Mouse (Mus musculus): ENCODE data around the gene Spns2. TPM values are rescaled to one million over a fixed set of nuclear protein-coding genes. Genes with fewer than 3 reads are reported as not detected.

Spns2 gene
- polyA plus RNA-seq, 1 experiment from 2014 or later: 8.7 TPM

GRCm38 (mm10) chr11:72481313-72481712, 8.4 kb downstream of the Spns2 start:
- H3K27me3 ChIP-seq: no peaks in the 10 kb centered on the region
- ATAC-seq (replicated peaks): no peak
- 89% methylated on average over 5 of the region's 5 CpGs for WGBS
- H3K9me3 ChIP-seq: no peaks in the 10 kb centered on the region
- no peak overlapping the region for H3K4me3 ChIP-seq
- H3K36me3 ChIP-seq: no peaks in the 10 kb centered on the region
- H3K9ac ChIP-seq (replicated peaks): no peak overlapping the region
- H3K27ac ChIP-seq (replicated peaks): no peak overlapping the region
- H3K4me1 ChIP-seq: peaks cover 19% of the 10 kb centered on the region
- no peak overlapping the region for H3K4me2 ChIP-seq (replicated peaks)

- Histone ChIP-seq H3K27me3 (no peaks in the 10 kb centered on the region), H3K9me3 (no peaks in the 10 kb centered on the region), H3K9ac (replicated peaks) (no peak overlapping the region), H3K4me2 (replicated peaks) (no peak overlapping the region), H3K4me3 (no peak overlapping the region), H3K27ac (replicated peaks) (no peak overlapping the region), H3K4me1 (peaks cover 1% of the 10 kb centered on the region), H3K36me3 (no peaks in the 10 kb centered on the region)
- ATAC-seq (replicated peaks): no peak
- WGBS: 87% methylated on average over 2 of the region's 2 CpGs
Measured at GRCm38 (mm10) chr11:72479499-72479898, 10.2 kb downstream of the Spns2 start.

DNA sequence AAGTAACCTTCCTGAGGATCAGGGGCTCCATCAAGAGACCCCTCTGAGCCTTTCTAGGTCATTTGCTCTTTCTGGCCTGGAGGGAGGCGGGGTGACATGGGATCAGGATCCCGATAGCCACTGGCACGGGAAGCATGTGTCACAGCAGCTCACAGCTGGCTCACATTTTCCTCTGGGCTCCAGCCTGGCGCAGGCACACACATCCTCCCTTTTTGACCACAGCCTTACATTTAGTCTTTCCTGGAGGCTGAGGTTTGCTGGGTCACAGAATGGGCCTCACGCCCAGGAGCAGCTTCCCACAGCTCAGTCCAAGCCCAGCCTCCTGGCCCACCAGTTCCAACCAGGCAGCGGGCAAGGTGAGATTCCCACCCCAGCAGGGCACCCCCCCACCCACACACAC, 11.5 kb downstream of the Spns2 start:
- no peak for ATAC-seq (replicated peaks)
- H3K27ac ChIP-seq (replicated peaks): no peak overlapping the region
- WGBS: 78% methylated on average over 6 of the region's 6 CpGs
- no peak overlapping the region for H3K9ac ChIP-seq (replicated peaks)
- H3K4me3 ChIP-seq: no peak overlapping the region
- H3K4me1 ChIP-seq: no peaks in the 10 kb centered on the region
- no peaks in the 10 kb centered on the region for H3K9me3 ChIP-seq
- H3K36me3 ChIP-seq: no peaks in the 10 kb centered on the region
- no peak overlapping the region for H3K4me2 ChIP-seq (replicated peaks)
- no peaks in the 10 kb centered on the region for H3K27me3 ChIP-seq

DNA sequence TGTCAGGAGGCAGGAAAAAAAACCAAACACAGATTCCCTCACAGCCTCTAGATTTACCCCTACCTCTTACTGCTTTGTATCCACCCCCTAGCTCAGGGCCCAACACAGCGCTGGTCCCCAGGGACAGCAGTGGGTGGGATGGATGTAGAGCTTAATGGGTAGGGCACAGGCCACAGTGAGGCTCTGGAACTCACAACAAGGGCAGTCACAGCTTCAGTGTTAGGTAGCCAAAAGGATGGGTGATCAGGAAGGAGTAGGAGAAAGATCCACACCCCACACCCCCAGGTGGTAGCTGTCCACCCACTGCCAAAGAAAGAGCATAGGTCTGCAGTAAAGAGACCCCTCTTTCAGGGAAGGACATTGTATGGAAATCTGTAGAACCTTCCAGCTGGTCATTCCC, 12.1 kb downstream of the Spns2 start:
- Histone ChIP-seq H3K9me3 (no peaks in the 10 kb centered on the region), H3K4me3 (no peak overlapping the region), H3K4me2 (replicated peaks) (no peak overlapping the region), H3K27ac (replicated peaks) (no peak overlapping the region), H3K27me3 (no peaks in the 10 kb centered on the region), H3K36me3 (no peaks in the 10 kb centered on the region), H3K9ac (replicated peaks) (no peak overlapping the region), H3K4me1 (no peaks in the 10 kb centered on the region)
- WGBS: 80% methylated on average over 1 of the region's 1 CpGs
- ATAC-seq (replicated peaks): no peak

DNA sequence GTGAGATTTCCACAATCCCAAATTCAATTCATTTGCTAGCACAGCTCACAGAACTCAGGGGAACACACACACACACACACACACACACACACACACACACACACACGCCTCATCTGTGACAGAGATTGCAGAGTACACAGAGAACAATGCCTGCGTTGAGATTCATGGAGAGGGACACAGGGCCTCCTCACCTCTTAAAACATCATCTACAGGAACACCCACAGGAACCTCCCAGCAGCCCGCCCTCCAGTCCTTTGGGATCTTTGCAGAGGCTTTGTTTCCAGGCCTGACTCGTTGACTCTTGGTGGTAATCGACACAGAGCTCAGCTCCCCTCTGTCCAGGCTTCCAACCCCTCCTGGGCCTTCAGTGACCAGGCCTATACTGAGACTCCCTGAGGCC, 12.5 kb downstream of the Spns2 start:
- no peaks in the 10 kb centered on the region for H3K27me3 ChIP-seq
- 44% methylated on average over 5 of the region's 5 CpGs for WGBS
- no peaks in the 10 kb centered on the region for H3K36me3 ChIP-seq
- no peak overlapping the region for H3K4me2 ChIP-seq (replicated peaks)
- no peaks in the 10 kb centered on the region for H3K4me1 ChIP-seq
- ATAC-seq (replicated peaks): no peak
- H3K4me3 ChIP-seq: no peak overlapping the region
- H3K9me3 ChIP-seq: no peaks in the 10 kb centered on the region
- H3K9ac ChIP-seq (replicated peaks): no peak overlapping the region
- no peak overlapping the region for H3K27ac ChIP-seq (replicated peaks)

GRCm38 (mm10) chr11:72476074-72476625, 13.6 kb downstream of the Spns2 start:
- H3K27ac ChIP-seq (replicated peaks): no peak overlapping the region
- no peak overlapping the region for H3K4me2 ChIP-seq (replicated peaks)
- no peaks in the 10 kb centered on the region for H3K4me1 ChIP-seq
- no peak overlapping the region for H3K4me3 ChIP-seq
- H3K27me3 ChIP-seq: no peaks in the 10 kb centered on the region
- 84% methylated on average over 7 of the region's 7 CpGs for WGBS
- ATAC-seq (replicated peaks): no peak
- H3K36me3 ChIP-seq: no peaks in the 10 kb centered on the region
- no peaks in the 10 kb centered on the region for H3K9me3 ChIP-seq
- H3K9ac ChIP-seq (replicated peaks): no peak overlapping the region

DNA sequence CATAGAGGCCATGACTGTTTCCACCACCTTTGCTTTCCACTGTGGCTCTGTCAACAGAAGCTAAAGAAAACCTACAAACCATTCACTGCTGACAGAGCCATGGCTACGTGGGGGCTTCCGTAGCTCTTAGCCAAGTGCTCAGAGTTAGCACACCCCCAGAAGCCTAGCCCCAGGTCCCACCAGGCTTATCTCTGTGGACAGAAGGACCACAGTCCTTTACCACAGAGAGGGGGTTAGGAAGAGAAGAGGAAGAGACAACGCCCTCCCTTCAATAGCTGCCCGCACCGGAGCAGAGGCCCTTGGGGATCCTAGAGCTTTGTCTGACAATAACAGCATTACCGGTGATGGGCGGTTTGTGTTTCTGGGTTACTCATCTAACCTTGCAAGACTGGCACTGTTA, 14.3 kb downstream of the Spns2 start:
- ATAC-seq (replicated peaks): no peak
- Histone ChIP-seq H3K4me2 (replicated peaks) (no peak overlapping the region), H3K27me3 (no peaks in the 10 kb centered on the region), H3K4me1 (no peaks in the 10 kb centered on the region), H3K27ac (replicated peaks) (no peak overlapping the region), H3K4me3 (no peak overlapping the region), H3K9me3 (no peaks in the 10 kb centered on the region), H3K9ac (replicated peaks) (no peak overlapping the region), H3K36me3 (no peaks in the 10 kb centered on the region)
- 90% methylated on average over 7 of the region's 7 CpGs for WGBS

GRCm38 (mm10) chr11:72474926-72475325, 14.8 kb downstream of the Spns2 start:
- no peaks in the 10 kb centered on the region for H3K4me1 ChIP-seq
- no peak overlapping the region for H3K4me3 ChIP-seq
- H3K27me3 ChIP-seq: no peaks in the 10 kb centered on the region
- no peak overlapping the region for H3K4me2 ChIP-seq (replicated peaks)
- H3K36me3 ChIP-seq: no peaks in the 10 kb centered on the region
- no peaks in the 10 kb centered on the region for H3K9me3 ChIP-seq
- ATAC-seq (replicated peaks): no peak
- 88% methylated on average over 3 of the region's 3 CpGs for WGBS
- H3K9ac ChIP-seq (replicated peaks): no peak overlapping the region
- H3K27ac ChIP-seq (replicated peaks): no peak overlapping the region

DNA sequence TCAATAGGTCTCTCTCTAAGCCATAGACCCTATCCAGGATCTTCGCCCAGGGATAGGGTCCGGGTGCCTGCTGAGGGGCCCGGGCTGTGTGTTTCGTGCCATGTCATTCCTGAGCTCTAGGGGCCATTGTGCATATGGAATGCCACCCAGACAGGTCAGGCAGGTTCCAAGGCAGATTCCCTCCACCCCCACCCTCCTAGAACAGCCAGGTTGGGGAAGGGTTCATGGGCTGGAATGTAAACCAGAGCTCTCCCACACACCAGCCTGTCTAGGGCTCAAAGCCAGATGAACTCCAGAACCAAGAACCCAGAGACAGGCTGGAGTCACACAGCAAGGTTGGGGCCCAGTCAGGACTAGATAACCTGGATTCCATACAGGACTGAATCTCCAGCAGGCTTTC, 16.2 kb downstream of the Spns2 start:
- Histone ChIP-seq H3K36me3 (no peaks in the 10 kb centered on the region), H3K4me1 (peaks cover 9% of the 10 kb centered on the region), H3K27me3 (no peaks in the 10 kb centered on the region), H3K4me2 (replicated peaks) (no peak overlapping the region), H3K9ac (replicated peaks) (no peak overlapping the region), H3K27ac (replicated peaks) (no peak overlapping the region), H3K9me3 (no peaks in the 10 kb centered on the region), H3K4me3 (no peak overlapping the region)
- no peak for ATAC-seq (replicated peaks)
- 92% methylated on average over 4 of the region's 4 CpGs for WGBS

DNA sequence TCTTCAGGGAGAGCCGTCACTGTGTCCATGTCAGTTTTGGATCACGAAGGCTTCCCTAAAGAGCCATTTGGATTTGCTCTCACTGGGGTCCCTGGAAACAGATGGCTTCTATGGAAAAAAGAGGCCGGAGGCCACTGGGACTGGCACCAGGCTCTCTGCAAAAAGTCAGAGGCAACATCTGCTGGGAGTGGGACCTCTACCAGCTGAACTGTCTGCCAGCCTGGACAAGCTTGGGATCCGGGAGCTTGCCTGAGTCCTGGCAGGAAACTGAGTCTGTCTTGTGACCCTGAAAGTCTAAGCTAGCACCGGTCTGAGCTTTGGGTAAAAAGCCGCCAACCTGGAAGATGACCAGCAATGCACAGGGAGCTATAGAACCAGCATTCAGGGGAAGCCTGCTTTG, 18.3 kb downstream of the Spns2 start:
- Histone ChIP-seq H3K4me3 (no peak overlapping the region), H3K4me2 (replicated peaks) (no peak overlapping the region), H3K9me3 (no peaks in the 10 kb centered on the region), H3K9ac (replicated peaks) (no peak overlapping the region), H3K27me3 (no peaks in the 10 kb centered on the region), H3K4me1 (peaks cover 9% of the 10 kb centered on the region), H3K36me3 (no peaks in the 10 kb centered on the region), H3K27ac (replicated peaks) (no peak overlapping the region)
- 83% methylated on average over 6 of the region's 6 CpGs for WGBS
- no peak for ATAC-seq (replicated peaks)

DNA sequence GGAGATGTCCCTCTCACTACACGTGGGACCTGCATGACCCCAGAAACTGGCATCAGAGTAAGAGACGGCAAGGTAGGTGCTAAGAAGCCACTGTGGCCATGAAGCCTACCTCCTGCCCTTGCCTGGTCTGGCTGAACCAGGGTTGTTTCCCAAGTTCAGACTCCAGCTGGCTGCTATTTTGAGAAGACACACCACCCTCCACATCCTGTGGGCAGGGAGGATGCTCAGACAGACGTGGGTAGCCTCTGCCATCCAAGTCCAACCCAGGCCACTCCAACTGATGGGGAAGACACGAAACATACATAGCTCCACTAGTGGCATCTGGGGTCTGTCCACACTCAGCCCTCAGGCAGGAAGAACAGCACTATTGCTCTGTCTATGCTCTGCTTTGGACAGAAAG, 19.7 kb downstream of the Spns2 start:
- no peaks in the 10 kb centered on the region for H3K36me3 ChIP-seq
- 65% methylated on average over 4 of the region's 4 CpGs for WGBS
- no peak overlapping the region for H3K4me2 ChIP-seq (replicated peaks)
- no peaks in the 10 kb centered on the region for H3K9me3 ChIP-seq
- no peak overlapping the region for H3K9ac ChIP-seq (replicated peaks)
- H3K27ac ChIP-seq (replicated peaks): no peak overlapping the region
- no peak overlapping the region for H3K4me3 ChIP-seq
- ATAC-seq (replicated peaks): no peak
- peaks cover 9% of the 10 kb centered on the region for H3K4me1 ChIP-seq
- no peaks in the 10 kb centered on the region for H3K27me3 ChIP-seq

- Histone ChIP-seq H3K4me3 (no peak overlapping the region), H3K27ac (replicated peaks) (0 out of 2 replicates have a peak overlapping the region, but pooled peaks have one; percentile 20), H3K4me1 (peaks cover 9% of the 10 kb centered on the region), H3K4me2 (replicated peaks) (no peak overlapping the region), H3K9ac (replicated peaks) (no peak overlapping the region), H3K36me3 (no peaks in the 10 kb centered on the region), H3K9me3 (no peaks in the 10 kb centered on the region), H3K27me3 (no peaks in the 10 kb centered on the region)
- WGBS: 28% methylated on average over 5 of the region's 5 CpGs
- ATAC-seq (replicated peaks): peak; percentile 56; the same call in 1 of the 2 replicates
Measured at GRCm38 (mm10) chr11:72469217-72469616, 20.5 kb downstream of the Spns2 start.

DNA sequence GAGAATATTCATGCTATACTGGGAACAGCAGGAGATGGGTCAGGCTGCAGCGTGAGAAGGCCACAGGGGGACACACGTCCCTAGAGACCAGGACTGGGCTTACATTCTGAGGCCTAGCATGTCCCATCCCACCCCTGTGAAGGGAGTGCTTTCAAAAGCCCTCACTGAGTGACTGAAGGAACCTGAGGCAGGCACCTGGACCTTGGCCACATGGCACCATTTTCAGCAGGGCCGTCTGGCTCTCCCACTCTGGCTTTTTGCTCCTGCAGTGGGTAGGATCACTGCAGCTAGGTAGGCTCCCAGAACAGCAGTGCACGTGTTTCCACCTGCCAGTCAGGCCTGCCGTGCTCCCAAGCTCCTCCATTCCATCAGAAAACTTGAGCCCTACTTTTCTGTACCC, 21.2 kb downstream of the Spns2 start:
- Histone ChIP-seq H3K4me2 (replicated peaks) (no peak overlapping the region), H3K9ac (replicated peaks) (no peak overlapping the region), H3K9me3 (no peaks in the 10 kb centered on the region), H3K36me3 (no peaks in the 10 kb centered on the region), H3K27ac (replicated peaks) (no peak overlapping the region), H3K27me3 (no peaks in the 10 kb centered on the region), H3K4me3 (no peak overlapping the region), H3K4me1 (peaks cover 9% of the 10 kb centered on the region)
- no peak for ATAC-seq (replicated peaks)
- WGBS: 76% methylated on average over 5 of the region's 5 CpGs

Measured in forebrain, embryonic 15.5 days (tissue).